Mouse (Mus musculus) adrenal gland (tissue): ENCODE results near the gene Rab1a.
"Not testable (repeated sequence)": the region's sequence is repeated elsewhere in the genome, so short reads cannot be mapped to it uniquely, and the experiment has no call there.

Experiments
- intact Hi-C: fragments of 180-260 bp; cut with DNase I; formaldehyde crosslinking; loops from one replicate; pipeline ENCODE4 v1.15.1; 2025

Gene Rab1a

DNA sequence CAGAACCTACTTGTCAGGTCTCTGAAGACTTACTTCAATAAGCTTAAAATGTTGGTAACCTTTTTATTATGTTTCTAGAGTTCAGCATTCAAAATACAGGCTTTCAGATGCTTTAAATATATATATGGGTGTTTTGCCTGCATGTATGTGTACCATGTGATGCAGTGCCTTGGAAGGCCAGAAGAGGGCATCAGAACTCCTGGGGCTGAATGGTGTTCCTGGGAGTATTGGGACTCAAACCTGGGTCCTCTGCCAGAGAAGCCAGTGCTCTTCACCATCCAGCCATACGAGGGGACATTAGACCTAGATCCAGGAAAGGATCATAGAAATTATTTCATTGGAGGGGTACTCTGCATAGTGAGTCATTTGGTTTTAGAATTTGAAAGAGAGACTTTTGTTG is 13.5 kb downstream of the Rab1a start:
- intact Hi-C loops: no loop called here

- intact Hi-C loops: no loop called here
These were observed 15.2 kb downstream of the Rab1a start for GRCm38 (mm10) chr11:20216415-20216814.

DNA sequence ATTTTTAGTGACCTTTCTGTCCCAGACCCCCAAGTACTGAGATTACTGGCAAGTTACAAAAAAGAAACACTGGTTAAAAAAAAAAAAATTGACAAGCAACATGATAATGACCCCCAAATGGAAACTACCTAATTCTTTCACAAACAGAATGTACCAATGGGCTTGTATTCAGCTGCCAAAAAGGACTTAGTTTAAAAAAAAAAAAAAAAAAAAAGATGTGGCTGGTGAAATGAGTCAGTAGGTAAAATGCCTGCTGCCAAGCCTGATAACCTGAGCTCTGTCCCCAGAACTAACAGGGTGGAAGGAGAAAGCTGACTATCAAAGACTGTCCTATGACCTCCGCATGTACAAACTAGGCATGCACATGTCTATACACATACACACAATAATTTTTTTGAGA is 16.0 kb downstream of the Rab1a start:
- intact Hi-C loops: no loop called here

- intact Hi-C loops: not testable (repeated sequence)
These were observed 20.4 kb downstream of the Rab1a start for GRCm38 (mm10) chr11:20221671-20222070.

GRCm38 (mm10) chr11:20224196-20224595 is 23.0 kb downstream of the Rab1a start:
- intact Hi-C loops: no loop called here

- intact Hi-C loops: no loop called here
These were observed 24.7 kb downstream of the Rab1a start for GRCm38 (mm10) chr11:20225938-20226337.

DNA sequence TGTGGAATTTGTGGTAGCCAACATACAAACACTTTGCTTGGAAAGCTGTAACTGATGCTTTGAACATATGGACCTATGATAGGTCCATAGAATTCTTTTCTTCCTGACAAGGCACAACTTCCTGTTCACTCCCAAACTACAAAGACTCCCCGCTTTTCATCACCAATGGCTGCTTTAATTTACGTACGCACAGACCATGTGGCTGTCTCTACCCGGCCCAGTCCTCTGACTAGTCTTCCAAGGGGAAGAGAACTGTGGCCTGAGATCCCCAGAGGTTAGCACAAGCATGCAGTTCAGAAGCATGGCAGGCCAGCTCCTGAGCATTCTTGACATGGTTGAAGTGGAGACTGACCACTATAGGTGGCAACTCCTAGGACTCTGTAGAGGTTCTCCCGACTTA is 27.4 kb downstream of the Rab1a start:
- intact Hi-C loops: no loop called here

GRCm38 (mm10) chr11:20229311-20229710 is 28.1 kb downstream of the Rab1a start:
- intact Hi-C loops: no loop called here

- intact Hi-C loops: no loop called here
These were observed 29.1 kb downstream of the Rab1a start for GRCm38 (mm10) chr11:20230286-20230685.

DNA sequence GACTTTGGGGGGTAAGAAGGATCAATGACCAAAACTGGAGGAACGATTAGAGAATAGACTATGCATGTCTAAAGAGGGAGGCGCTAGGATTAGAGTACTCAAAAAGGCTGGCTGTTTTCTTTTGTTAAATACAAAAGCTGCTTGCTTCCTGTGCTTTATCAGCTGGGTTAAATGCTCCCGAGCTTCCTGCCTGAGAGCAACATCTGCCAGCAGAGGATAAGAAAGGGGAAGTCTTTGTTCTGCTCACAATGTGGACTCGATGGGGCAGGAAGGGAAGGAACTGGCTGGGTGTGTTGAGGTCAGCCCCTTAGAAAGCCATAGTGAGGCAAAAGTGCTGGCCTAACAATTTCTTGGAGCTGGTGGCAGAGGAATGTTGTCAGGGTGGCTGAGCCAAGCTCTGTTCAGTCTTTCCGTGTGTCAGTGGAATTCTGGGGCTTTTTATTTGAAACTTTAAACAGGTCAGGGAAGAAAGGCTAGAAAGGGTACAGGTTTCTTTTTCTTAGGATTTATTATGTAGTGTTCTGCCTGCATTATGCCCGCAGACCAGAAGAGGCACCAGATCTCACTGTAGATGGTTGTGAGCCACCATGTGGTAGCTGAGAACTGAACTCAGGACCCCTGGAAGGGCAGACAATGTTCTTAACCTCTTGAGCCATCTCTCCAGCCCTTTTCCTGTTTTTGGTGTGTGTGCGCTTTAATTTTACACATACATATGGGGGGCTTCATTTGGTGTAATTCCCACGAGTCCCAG is 30.1 kb downstream of the Rab1a start:
- intact Hi-C loops: no loop called here

DNA sequence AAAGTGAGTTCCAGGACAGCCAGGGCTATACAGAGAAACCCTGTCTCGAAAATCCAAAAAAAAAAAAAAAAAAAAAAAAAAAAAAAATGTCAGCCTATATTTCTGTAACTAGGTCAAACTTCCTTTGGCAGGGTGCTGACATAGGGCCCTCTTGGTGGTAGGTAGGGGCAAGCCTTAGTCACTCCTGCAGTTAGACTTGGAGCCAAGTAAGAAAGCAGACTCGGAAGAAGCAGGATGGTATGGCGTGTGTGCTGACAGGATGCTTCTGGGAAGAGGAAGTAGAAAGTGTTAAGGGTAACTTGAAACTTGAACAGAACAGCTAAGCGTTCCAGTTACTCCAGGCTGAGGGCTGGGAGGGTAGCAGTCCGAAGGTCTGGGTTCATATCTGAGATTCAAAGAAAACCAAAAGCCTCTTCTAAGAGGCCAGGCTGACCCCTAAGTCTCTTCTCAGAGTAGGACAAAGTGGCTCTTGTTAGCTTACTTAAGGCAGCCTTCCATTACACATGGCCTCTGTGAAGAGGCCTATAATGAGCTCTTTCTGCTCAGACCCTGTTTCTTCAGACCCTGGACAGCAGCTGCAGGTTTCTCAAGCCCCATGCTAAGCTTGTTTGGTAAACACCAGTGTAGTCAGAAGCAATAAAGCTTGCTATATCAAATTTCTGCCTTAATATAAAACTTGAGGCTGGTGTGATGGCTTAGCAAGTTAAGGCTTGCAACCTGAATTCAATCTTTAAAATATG is 31.0 kb downstream of the Rab1a start:
- intact Hi-C loops: no loop called here

DNA sequence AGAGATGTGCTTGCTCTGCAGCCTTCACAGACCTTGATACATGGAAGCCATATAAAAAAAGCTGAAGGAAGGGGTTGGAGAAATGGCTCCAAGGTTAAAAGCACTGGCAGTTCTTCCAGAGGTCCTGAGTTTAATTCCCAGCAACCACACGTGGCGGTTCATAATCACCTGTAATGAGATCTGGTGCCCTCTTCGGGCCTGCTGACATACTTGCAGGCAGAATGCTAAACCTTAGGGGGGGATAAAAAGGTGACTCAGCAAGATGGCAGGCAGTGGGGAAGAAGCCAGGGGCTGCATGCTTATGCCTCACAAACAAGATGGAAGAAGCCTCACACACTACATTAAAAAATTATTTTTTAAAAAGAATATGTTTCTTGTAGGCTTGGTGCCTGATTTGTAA is 33.0 kb downstream of the Rab1a start:
- intact Hi-C loops: no loop called here

- intact Hi-C loops: no loop called here
These were observed 35.8 kb downstream of the Rab1a start for GRCm38 (mm10) chr11:20237018-20237417.

DNA sequence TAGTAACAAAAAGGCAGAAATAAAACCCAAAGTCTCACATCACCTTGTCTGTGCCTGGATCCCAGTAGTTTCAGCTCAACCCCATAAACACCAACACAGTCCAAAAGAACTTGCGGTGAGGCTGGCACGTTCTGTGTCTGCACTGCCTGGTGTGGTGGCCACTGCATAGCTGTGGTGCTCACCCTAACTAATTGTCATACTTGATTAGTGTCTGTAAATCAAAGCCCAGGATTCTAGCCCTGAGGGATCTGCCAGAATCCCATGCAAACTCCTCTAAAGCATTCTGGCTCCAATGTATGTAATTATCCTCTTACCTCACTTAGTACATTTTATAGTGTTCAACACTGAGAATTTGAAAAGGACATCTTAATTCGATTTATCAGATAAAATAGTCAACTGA is 36.7 kb downstream of the Rab1a start:
- intact Hi-C loops: no loop called here

GRCm38 (mm10) chr11:20239279-20239861 is 38.1 kb downstream of the Rab1a start:
- intact Hi-C loops: no loop called here

GRCm38 (mm10) chr11:20240331-20240730 is 39.1 kb downstream of the Rab1a start:
- intact Hi-C loops: loop anchor here (10.0 kb wide), 1 partner anchor 106 kb away; no protein-coding TSS in a partner anchor

- intact Hi-C loops: loop anchor here (10.0 kb wide), 1 partner anchor 107 kb away; no protein-coding TSS in a partner anchor
These were observed 40.1 kb downstream of the Rab1a start for GRCm38 (mm10) chr11:20241311-20241710.

- intact Hi-C loops: loop anchor here (10.0 kb wide), 1 partner anchor 108 kb away; no protein-coding TSS in a partner anchor
These were observed 41.3 kb downstream of the Rab1a start for GRCm38 (mm10) chr11:20242366-20243056.

- intact Hi-C loops: loop anchor here (10.0 kb wide), 1 partner anchor 109 kb away; no protein-coding TSS in a partner anchor
These were observed 42.1 kb downstream of the Rab1a start for GRCm38 (mm10) chr11:20243214-20243913.

- intact Hi-C loops: loop anchor here (5.0 to 10.0 kb wide), 2 partner anchors 42 to 110 kb away; partner anchors contain the start of gene Rab1a
These were observed 43.4 kb downstream of the Rab1a start for GRCm38 (mm10) chr11:20244336-20245290.
